Comparison of ENCODE assay signal across 8 mouse cellular contexts in the genomic region with DNA sequence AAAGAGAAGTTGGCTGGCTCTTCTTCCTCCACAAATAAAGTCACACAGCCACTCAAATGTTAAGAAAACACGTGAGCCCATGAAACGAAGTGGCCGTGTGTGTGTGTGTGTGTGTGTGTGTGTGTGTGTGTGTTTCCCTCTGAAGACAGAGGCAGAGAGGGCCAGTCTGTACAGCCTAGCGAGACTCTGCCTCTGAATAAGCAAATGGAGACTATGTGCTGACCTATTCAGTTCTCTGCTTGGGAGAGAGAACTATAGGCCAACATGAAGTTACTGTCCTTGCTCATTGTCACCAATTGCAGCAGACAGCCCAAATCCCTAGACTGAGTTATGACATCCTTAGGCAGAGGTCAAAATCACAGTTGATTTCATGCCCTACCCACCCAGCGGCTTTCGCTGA. TPM values are rescaled to one million over a fixed set of nuclear protein-coding genes. Genes with fewer than 3 reads are reported as not detected.
DNase-seq lines count a peak whose midpoint lies in the region; ATAC-seq and TF ChIP-seq lines count a peak whose summit lies in the region.

No protein-coding gene starts in this region.

- H3K36me3 ChIP-seq in neural tube, embryonic 11.5 days (ENCODE audit: control insufficient read depth, insufficient read depth, low read length): no peaks in the 10 kb centered on the region
- no peaks in the 10 kb centered on the region for H3K36me3 ChIP-seq in liver, embryonic 11.5 days (ENCODE audit: control insufficient read depth, insufficient read depth, low read length)
- H3K36me3 ChIP-seq in stomach, embryonic 15.5 days: peaks cover 17% of the 10 kb centered on the region

- TF ChIP-seq CTCF in gastrocnemius, adult 2 months (IDR thresholded peaks at IDR 0.05): no peak

- WGBS in neural tube, embryonic 11.5 days: 38% methylated on average over 6 of the region's 6 CpGs
- WGBS in liver, embryonic 11.5 days: 51% methylated on average over 6 of the region's 6 CpGs
- WGBS in stomach, embryonic 15.5 days: 21% methylated on average over 6 of the region's 6 CpGs

- H3K4me3 ChIP-seq in gastrocnemius, adult 2 months: peak overlapping the region; percentile 75
- peak overlapping the region; percentile 38 for H3K4me3 ChIP-seq in neural tube, embryonic 11.5 days (ENCODE audit: low read depth, low read length)
- H3K4me3 ChIP-seq in liver, embryonic 11.5 days (ENCODE audit: low read depth, low read length): peak overlapping the region; percentile 51
- peak overlapping the region; percentile 52 for H3K4me3 ChIP-seq in stomach, embryonic 15.5 days (replicated peaks)

- peak overlapping the region; percentile 92 for H3K27ac ChIP-seq in gastrocnemius, adult 2 months
- H3K27ac ChIP-seq in neural tube, embryonic 11.5 days (ENCODE audit: low read depth, low read length): 0 out of 2 replicates have a peak overlapping the region, but pooled peaks have one; percentile 40
- H3K27ac ChIP-seq in liver, embryonic 11.5 days (ENCODE audit: low read depth, low read length): peak overlapping the region; percentile 58; the same call in 1 of the 2 replicates
- H3K27ac ChIP-seq in stomach, embryonic 15.5 days: peak overlapping the region; percentile 92

- H3K27me3 ChIP-seq in neural tube, embryonic 11.5 days (ENCODE audit: control insufficient read depth, insufficient read depth, low read length): no peaks in the 10 kb centered on the region
- H3K27me3 ChIP-seq in liver, embryonic 11.5 days (replicated peaks; ENCODE audit: control insufficient read depth, insufficient read depth, low read length): peaks cover 11% of the 10 kb centered on the region
- H3K27me3 ChIP-seq in stomach, embryonic 15.5 days (replicated peaks): no peaks in the 10 kb centered on the region

- no peak for DNase-seq in gastrocnemius, adult 2 months
- DNase-seq in gastrocnemius, postnatal 4 days (ENCODE audit: low spot score in 2 of 2): no peak
- DNase-seq in neural tube, embryonic 11.5 days (ENCODE audit: low spot score): no peak
- DNase-seq in neural tube, embryonic 10.5 days (ENCODE audit: extremely low spot score, low spot score): no peak
- DNase-seq in liver, embryonic 11.5 days (ENCODE audit: low spot score): no peak
- no peak for DNase-seq in right cerebral cortex, adult 18-20 months
- DNase-seq in thymus, postnatal 14 days: no peak

- intact Hi-C loops in gastrocnemius, adult 2 months (cut with DNase I): loop anchor here (2.0 to 5.0 kb wide), 2 partner anchors 38 to 130 kb away; no protein-coding TSS in a partner anchor

- peak overlapping the region; percentile 66 for H3K9ac ChIP-seq in neural tube, embryonic 11.5 days (ENCODE audit: low read length)
- H3K9ac ChIP-seq in liver, embryonic 11.5 days (ENCODE audit: low read depth, low read length): peak overlapping the region; percentile 66; the same call in 1 of the 2 replicates
- no peak overlapping the region for H3K9ac ChIP-seq in stomach, embryonic 15.5 days

- H3K9me3 ChIP-seq in neural tube, embryonic 11.5 days (ENCODE audit: control insufficient read depth, low read length): no peaks in the 10 kb centered on the region
- no peaks in the 10 kb centered on the region for H3K9me3 ChIP-seq in liver, embryonic 11.5 days (ENCODE audit: control insufficient read depth, low read length)
- H3K9me3 ChIP-seq in stomach, embryonic 15.5 days: no peaks in the 10 kb centered on the region

- peak overlapping the region; percentile 46 for H3K4me2 ChIP-seq in neural tube, embryonic 11.5 days (ENCODE audit: low read depth)
- H3K4me2 ChIP-seq in liver, embryonic 11.5 days: peak overlapping the region; percentile 79
- peak overlapping the region; percentile 60 for H3K4me2 ChIP-seq in stomach, embryonic 15.5 days

- peak; percentile 56 for ATAC-seq in neural tube, embryonic 11.5 days (ENCODE audit: insufficient read depth, low FRiP score, low TSS enrichment)
- ATAC-seq in liver, embryonic 11.5 days (replicated peaks; ENCODE audit: low FRiP score): peak; percentile 29; the same call in 1 of the 2 replicates
- ATAC-seq in stomach, embryonic 15.5 days (ENCODE audit: insufficient read depth, low FRiP score, low read depth): peak; percentile 32

- no peaks in the 10 kb centered on the region for H3K4me1 ChIP-seq in neural tube, embryonic 11.5 days (ENCODE audit: control insufficient read depth, insufficient read depth, low read length)
- no peaks in the 10 kb centered on the region; the same call in 1 of the 2 replicates for H3K4me1 ChIP-seq in liver, embryonic 11.5 days (replicated peaks; ENCODE audit: control insufficient read depth, insufficient read depth, low read length)
- H3K4me1 ChIP-seq in stomach, embryonic 15.5 days: no peaks in the 10 kb centered on the region

RNA-seq across cellular contexts. Expression of gene Ppp1r3c, which starts 0.6 kb away (rescaled TPM):
- 100 to 1,000 TPM; 675 to 775 TPM for total RNA-seq in gastrocnemius, adult 2 months (2021)
- 10 to 100 TPM; 76.9 to 78.8 TPM for total RNA-seq in gastrocnemius, postnatal 4 days (2021)
- 2.5 and 3.7 TPM in 2 replicates for polyA plus RNA-seq in neural tube, embryonic 11.5 days (2014; fragmentation: Nextera tagmentation; extraction: Ambion mirVana)
- 2.1 and 2.9 TPM in 2 replicates for polyA plus RNA-seq in liver, embryonic 11.5 days (2014; fragmentation: Nextera tagmentation; extraction: Ambion mirVana)
- 20.8 and 22.0 TPM in 2 replicates for polyA plus RNA-seq in stomach, embryonic 15.5 days (2015; fragmentation: Nextera tagmentation; extraction: Ambion mirVana)

Comparison
In these comparisons a context has a peak if more than half of its experiments do, and no peak if none do; other contexts are left out.
1. H3K27ac ChIP-seq: peak in every context shown above with its lines; median percentile 92 in gastrocnemius, adult 2 months; 92 in stomach, embryonic 15.5 days; 58 in liver, embryonic 11.5 days; 40 in neural tube, embryonic 11.5 days.